Mouse (Mus musculus) liver, embryonic 18 days (tissue): ENCODE measurements around the gene Slc36a3. TPM values are rescaled to one million over a fixed set of nuclear protein-coding genes. Genes with fewer than 3 reads are reported as not detected.

Experiments
- polyA plus RNA-seq: library from polyadenylated mRNA; depleted of rRNA; stranded (reverse); fragments of >200 nt; gene quantifications from 2 replicates; pipeline ENCODE4 v1.2.3, GENCODE M21; 2012; rRNA removed

Gene Slc36a3
- polyA plus RNA-seq: 0.01 TPM in 1 of 2 replicates, not detected in the other

GRCm38 (mm10) chr11:55151608-55152007 is at the start of gene Slc36a3:
Gene Slc36a3 (minus strand): TSS chr11:55151708.

GRCm38 (mm10) chr11:55184733-55185291 is 33.3 kb upstream of the Slc36a3 start, which contains the start of gene Slc36a2:
Gene Slc36a2 (minus strand): TSS chr11:55185077.

GRCm38 (mm10) chr11:55097463-55098188 is 53.9 kb downstream of the Slc36a3 start, which contains the start of gene Gm2a:
Gene Gm2a (plus strand): TSS chr11:55098115.

GRCm38 (mm10) chr11:55077331-55078231 is 73.9 kb downstream of the Slc36a3 start, which contains the start of gene Ccdc69:
Gene Ccdc69 (minus strand): TSS chr11:55078131.

Other genes with a start within 250 kb of the Slc36a3 start
- 11.3 and 11.4 TPM in 2 replicates for gene Gpx3, start 249.3 kb downstream of the Slc36a3 start, polyA plus RNA-seq
- 6.2 and 6.8 TPM in 2 replicates for gene Tnip1, start 188.8 kb downstream of the Slc36a3 start, polyA plus RNA-seq
- gene Anxa6, start 118.3 kb downstream of the Slc36a3 start, polyA plus RNA-seq: 50.4 and 52.9 TPM in 2 replicates
- 1.9 and 2.0 TPM in 2 replicates for gene Ccdc69, start 73.6 kb downstream of the Slc36a3 start, polyA plus RNA-seq
- gene Gm2a, start 53.6 kb downstream of the Slc36a3 start, polyA plus RNA-seq: 25.0 and 27.9 TPM in 2 replicates
- 45.7 and 68.6 TPM in 2 replicates for gene Slc36a2, start 33.4 kb upstream of the Slc36a3 start, polyA plus RNA-seq
- 6.5 and 8.5 TPM in 2 replicates for gene Slc36a1, start 52.6 kb upstream of the Slc36a3 start, polyA plus RNA-seq
- gene Fat2, start 184.9 kb upstream of the Slc36a3 start, polyA plus RNA-seq: not detected in 2 replicates